Mouse (Mus musculus) forebrain, postnatal 0 days (tissue): ENCODE measurements at regions not wholly inside any gene's neighbourhood (a gene's known extent, or its start where the extent isn't known, plus 50 kb on each side); places are given as distances from the start of the nearest gene placed in this dataset.
A peak's percentile ranks its signal among the peaks of the same experiment; 100 is the strongest.

Experiments
- ATAC-seq: fragments of 200-750 bp; cut with Nextera tagmentation; 2 replicates; pipeline ENCODE4 v1.8.0; 2017; ENCODE audit warnings: mild to moderate bottlenecking, moderate library complexity
- DNase-seq: peaks from one replicate; pipeline ENCODE4 v3.0.0-alpha.2; 2015
- H3K27ac ChIP-seq: fragments of 300-500 bp; sonication (generic); 2 replicates; pipeline ENCODE4 v1.5.1; 2014; ENCODE audit warnings: low read depth, mild to moderate bottlenecking, antibody characterized with exemption, low read length, moderate library complexity, mixed read lengths
- H3K27me3 ChIP-seq: fragments of 300-500 bp; sonication (generic); 2 replicates; pipeline ENCODE4 v1.6.1; 2014; ENCODE audit warnings: mild to moderate bottlenecking, low read length, mixed read lengths; ENCODE audit not compliant: insufficient read depth
- H3K36me3 ChIP-seq: fragments of 300-500 bp; sonication (generic); 2 replicates; pipeline ENCODE4 v1.6.1; 2014; ENCODE audit warnings: mild to moderate bottlenecking, moderate library complexity; ENCODE audit not compliant: insufficient read depth
- H3K4me1 ChIP-seq: fragments of 300-500 bp; sonication (generic); 2 replicates; pipeline ENCODE4 v1.6.1; 2014; ENCODE audit warnings: antibody characterized with exemption; ENCODE audit not compliant: insufficient read depth
- H3K4me2 ChIP-seq: fragments of 300-500 bp; sonication (generic); 2 replicates; pipeline ENCODE4 v1.6.1; 2014; ENCODE audit warnings: low read depth, mild to moderate bottlenecking, moderate library complexity
- H3K4me3 ChIP-seq: fragments of 300-500 bp; sonication (generic); 2 replicates; pipeline ENCODE4 v1.5.1; 2014; ENCODE audit warnings: low read depth, low read length, mixed read lengths
- H3K9ac ChIP-seq: fragments of 300-500 bp; sonication (generic); 2 replicates; pipeline ENCODE4 v1.6.1; 2014; ENCODE audit warnings: mild to moderate bottlenecking
- H3K9me3 ChIP-seq: fragments of 300-500 bp; sonication (generic); 2 replicates; pipeline ENCODE4 v1.6.1; 2016; ENCODE audit warnings: low read length
- CTCF ChIP-seq: sonication (generic); IDR thresholded peaks from 2 replicates; pipeline ENCODE4 v1.5.1; 2016; ENCODE audit warnings: antibody characterized with exemption, control low read depth, low read depth
- whole genome bisulfite sequencing: fragments of 180-500 bp; shearing (Covaris S2); extraction: QIAGEN DNeasy Blood & Tissue Kit; methylation state at CpG from one replicate; pipeline ENCODE4 v1.1.7; 2014; 5-methylcytosine and 5-hydroxymethylcytosine counted together

- no peaks in the 10 kb centered on the region for H3K27me3 ChIP-seq
- H3K36me3 ChIP-seq, result no peaks in the 10 kb centered on the region
- no peaks in the 10 kb centered on the region for H3K4me1 ChIP-seq
- no peak for TF ChIP-seq CTCF
- no peak overlapping the region for H3K4me3 ChIP-seq
- no peaks in the 10 kb centered on the region for H3K9me3 ChIP-seq
- ATAC-seq (0 out of 2 replicates have a peak, but pooled peaks have one; percentile 12), DNase-seq (no peak)
- H3K9ac ChIP-seq, result no peak overlapping the region
- H3K4me2 ChIP-seq, result no peak overlapping the region
- 54% methylated on average over 16 of the region's 16 CpGs for WGBS
- H3K27ac ChIP-seq, result no peak overlapping the region
Measured at GRCm38 (mm10) chr3:66400791-66401568, 104.3 kb upstream of the Veph1 start.

- H3K9me3 ChIP-seq, result no peaks in the 10 kb centered on the region
- H3K4me3 ChIP-seq, result no peak overlapping the region
- H3K36me3 ChIP-seq, result no peaks in the 10 kb centered on the region
- peak; percentile 86 for DNase-seq
- H3K27ac ChIP-seq, result peak overlapping the region; percentile 76
- WGBS, result 25% methylated on average over 12 of the region's 12 CpGs
- H3K4me1 ChIP-seq, result no peaks in the 10 kb centered on the region
- ATAC-seq, result peak; percentile 86
- no peak overlapping the region for H3K4me2 ChIP-seq
- H3K9ac ChIP-seq, result no peak overlapping the region
- peak; percentile 36; the same call in 1 of the 2 replicates for TF ChIP-seq CTCF
- no peaks in the 10 kb centered on the region for H3K27me3 ChIP-seq
Measured at GRCm38 (mm10) chr3:66398214-66399150, 101.8 kb upstream of the Veph1 start.

GRCm38 (mm10) chr3:66375088-66375910 lies 78.7 kb upstream of the Veph1 start:
- Histone ChIP-seq H3K27me3 (no peaks in the 10 kb centered on the region), H3K27ac (no peak overlapping the region), H3K9ac (no peak overlapping the region), H3K4me2 (no peak overlapping the region), H3K4me3 (no peak overlapping the region), H3K36me3 (no peaks in the 10 kb centered on the region), H3K9me3 (no peaks in the 10 kb centered on the region), H3K4me1 (no peaks in the 10 kb centered on the region)
- DNase-seq (no peak), ATAC-seq (no peak)
- no peak for TF ChIP-seq CTCF
- WGBS, result 80% methylated on average over 14 of the region's 14 CpGs

GRCm38 (mm10) chr3:66374603-66375002 lies 78.0 kb upstream of the Veph1 start:
- Histone ChIP-seq H3K27me3 (no peaks in the 10 kb centered on the region), H3K27ac (no peak overlapping the region), H3K4me1 (no peaks in the 10 kb centered on the region), H3K4me2 (no peak overlapping the region), H3K9ac (no peak overlapping the region), H3K4me3 (no peak overlapping the region), H3K9me3 (no peaks in the 10 kb centered on the region), H3K36me3 (no peaks in the 10 kb centered on the region)
- no peak for TF ChIP-seq CTCF
- no peak for DNase-seq
- WGBS, result 88% methylated on average over 4 of the region's 4 CpGs
- no peak for ATAC-seq

- H3K9ac ChIP-seq, result no peak overlapping the region
- no peak overlapping the region for H3K4me2 ChIP-seq
- WGBS, result 86% methylated on average over 8 of the region's 8 CpGs
- H3K27me3 ChIP-seq, result no peaks in the 10 kb centered on the region
- no peaks in the 10 kb centered on the region for H3K9me3 ChIP-seq
- H3K4me3 ChIP-seq, result no peak overlapping the region
- no peak overlapping the region for H3K27ac ChIP-seq
- no peak for TF ChIP-seq CTCF
- ATAC-seq (no peak), DNase-seq (no peak)
- H3K4me1 ChIP-seq, result no peaks in the 10 kb centered on the region
- H3K36me3 ChIP-seq, result no peaks in the 10 kb centered on the region
Measured at GRCm38 (mm10) chr3:66373807-66374575, 77.4 kb upstream of the Veph1 start.
